Mouse (Mus musculus) small intestine, adult 2 months (tissue): Measurements from ENCODE around the gene Dclk2.

Experiments
- CTCF ChIP-seq: fragments of 200-500 bp; IDR thresholded peaks from 2 replicates; pipeline ENCODE4 v1.5.1; 2012; ENCODE audit warnings: low read depth, mild to moderate bottlenecking, control low read depth, inconsistent platforms, low read length, moderate library complexity, mixed read lengths; ENCODE audit not compliant: insufficient replicate concordance, insufficient read length; ENCODE audit errors: extremely low read depth
- POLR2A ChIP-seq: fragments of 200-500 bp; IDR thresholded peaks from 2 replicates; pipeline ENCODE4 v1.6.1; 2012; ENCODE audit warnings: low read depth, mild to moderate bottlenecking, control low read depth, inconsistent platforms, low read length, moderate library complexity

DNA sequence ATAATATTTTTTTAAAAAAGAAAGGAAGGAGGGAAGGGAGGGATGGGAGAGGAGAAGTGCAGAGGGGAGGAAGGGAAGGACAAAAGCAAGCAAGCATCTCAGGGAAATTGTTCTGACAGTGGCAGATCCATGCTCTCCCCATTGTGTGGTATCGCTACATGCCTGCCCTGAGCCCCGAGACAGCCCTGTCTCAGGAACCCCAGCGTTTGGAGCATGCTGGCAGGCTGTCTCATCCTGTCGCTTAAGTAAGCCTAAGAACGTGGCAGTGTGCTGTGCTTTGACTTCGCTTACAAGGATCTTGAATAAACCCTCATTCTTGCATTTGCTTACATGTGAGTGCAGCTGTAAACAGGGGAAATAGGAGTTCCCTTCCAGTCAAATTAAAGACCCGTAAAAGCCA lies 170.0 kb downstream of the Dclk2 start:
- TF ChIP-seq CTCF (no peak), POLR2A (no peak)
